Mouse (Mus musculus) midbrain, postnatal 0 days (tissue): ENCODE measurements around the gene Ptpn21. TPM values are rescaled to one million over a fixed set of nuclear protein-coding genes. Genes with fewer than 3 reads are reported as not detected.

Experiments used
- ATAC-seq: fragments of 200-750 bp; cut with Nextera tagmentation; 2 replicates; pipeline ENCODE4 v1.8.0; 2017; ENCODE audit warnings: moderate number of reproducible peaks, mild to moderate bottlenecking, moderate TSS enrichment, moderate library complexity; ENCODE audit not compliant: low FRiP score
- DNase-seq: peaks from one replicate; pipeline ENCODE4 v3.0.0-alpha.2; 2015; ENCODE audit warnings: low spot score
- H3K27ac ChIP-seq: fragments of 300-500 bp; sonication (generic); 2 replicates; pipeline ENCODE4 v1.5.1; 2014; ENCODE audit warnings: low read depth, mild to moderate bottlenecking, low read length, mixed read lengths
- H3K27me3 ChIP-seq: fragments of 300-500 bp; sonication (generic); 2 replicates; pipeline ENCODE4 v1.6.1; 2014; ENCODE audit warnings: low read length, control low read depth, mixed read lengths; ENCODE audit not compliant: insufficient read depth
- H3K36me3 ChIP-seq: fragments of 300-500 bp; sonication (generic); 2 replicates; pipeline ENCODE4 v1.6.1; 2014; ENCODE audit warnings: low read length, control low read depth, mixed read lengths; ENCODE audit not compliant: insufficient read depth
- H3K4me1 ChIP-seq: fragments of 300-500 bp; sonication (generic); 2 replicates; pipeline ENCODE4 v1.6.1; 2014; ENCODE audit warnings: mild to moderate bottlenecking, control low read depth, antibody characterized with exemption, low read length, mixed read lengths; ENCODE audit not compliant: insufficient read depth
- H3K4me2 ChIP-seq: fragments of 300-500 bp; sonication (generic); 2 replicates; pipeline ENCODE4 v1.6.1; 2014; ENCODE audit warnings: low read depth, mild to moderate bottlenecking, low read length, mixed read lengths; ENCODE audit not compliant: poor library complexity, severe bottlenecking
- H3K4me3 ChIP-seq: fragments of 300-500 bp; sonication (generic); 2 replicates; pipeline ENCODE4 v1.5.1; 2014; ENCODE audit warnings: low read depth, mild to moderate bottlenecking, low read length, moderate library complexity
- H3K9ac ChIP-seq: fragments of 300-500 bp; sonication (generic); replicated peaks from 2 replicates; pipeline ENCODE4 v1.6.1; 2014; ENCODE audit warnings: mild to moderate bottlenecking, low read length, moderate library complexity, mixed read lengths; ENCODE audit not compliant: poor library complexity, severe bottlenecking
- H3K9me3 ChIP-seq: fragments of 300-500 bp; sonication (generic); 2 replicates; pipeline ENCODE4 v1.6.1; 2016; ENCODE audit warnings: low read length, control low read depth
- CTCF ChIP-seq: IDR thresholded peaks from 2 replicates; pipeline ENCODE4 v1.5.1; 2016; ENCODE audit warnings: antibody characterized with exemption, mild to moderate bottlenecking
- WGBS: fragments of 180-500 bp; shearing (Covaris S2); extraction: QIAGEN DNeasy Blood & Tissue Kit; methylation state at CpG from one replicate; pipeline ENCODE4 v1.1.7; 2014; 5-methylcytosine and 5-hydroxymethylcytosine counted together
- polyA plus RNA-seq: library from polyadenylated mRNA; unstranded; fragments of >200 nt; fragmentation: Nextera tagmentation; extraction: Ambion mirVana; gene quantifications from 2 replicates; pipeline ENCODE4 v1.2.1, GENCODE M21; 2015
- total RNA-seq: library from RNA; depleted of rRNA; stranded (reverse); fragments of >200 nt; gene quantifications from 2 replicates; pipeline ENCODE4 v1.2.3, GENCODE M21; 2014

Ptpn21 gene
- total and polyA plus RNA-seq, 2 experiments from 2014 or later, result 2.7 to 3.2 TPM

DNA sequence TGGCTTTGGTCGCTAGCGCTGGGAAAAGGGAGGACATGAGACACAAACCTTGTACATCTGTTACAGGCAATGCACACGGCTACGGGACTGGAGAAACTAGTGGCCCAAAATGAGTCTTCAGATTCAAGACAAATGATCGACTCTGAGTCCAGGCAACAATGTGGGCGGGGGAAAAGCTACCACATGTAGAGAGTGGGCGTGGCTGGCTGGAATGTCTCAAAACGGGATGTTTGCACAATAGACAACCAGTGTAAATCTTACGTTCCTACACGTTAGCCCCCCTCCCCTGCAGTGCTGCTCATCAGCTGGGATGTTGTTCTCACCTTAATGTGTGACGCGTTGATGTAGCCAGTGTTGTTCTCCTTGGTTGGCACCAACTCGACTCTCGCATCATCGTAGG lies 55.0 kb downstream of the Ptpn21 start:
- Histone ChIP-seq H3K4me3 (no peak overlapping the region), H3K9me3 (no peaks in the 10 kb centered on the region), H3K4me2 (no peak overlapping the region), H3K27ac (no peak overlapping the region), H3K4me1 (no peaks in the 10 kb centered on the region), H3K36me3 (peaks cover 6% of the 10 kb centered on the region), H3K27me3 (no peaks in the 10 kb centered on the region), H3K9ac (no peak overlapping the region)
- DNase-seq (no peak), ATAC-seq (no peak)
- WGBS, result 85% methylated on average over 15 of the region's 15 CpGs
- no peak for TF ChIP-seq CTCF

DNA sequence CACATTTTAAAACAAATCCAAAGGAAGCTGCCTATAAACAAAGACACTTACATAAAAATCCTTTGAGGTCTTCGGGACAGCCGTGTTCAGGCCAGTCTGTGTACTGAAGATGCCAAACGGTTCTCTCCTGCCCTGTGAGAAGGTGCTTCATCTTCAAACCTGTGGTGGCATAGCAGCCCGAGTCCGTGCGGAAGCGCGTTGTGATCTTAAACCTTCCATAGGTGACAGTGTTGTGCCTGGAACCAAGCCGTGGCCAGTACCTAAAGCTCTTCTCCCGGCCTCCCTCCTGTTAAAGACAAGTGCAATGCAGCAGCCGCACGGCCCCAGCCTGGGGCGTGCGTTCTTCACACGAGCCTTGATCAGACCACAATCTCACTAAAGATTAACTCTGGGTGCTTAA lies 57.3 kb downstream of the Ptpn21 start:
- no peak overlapping the region for H3K4me3 ChIP-seq
- H3K9me3 ChIP-seq, result no peaks in the 10 kb centered on the region
- peaks cover 6% of the 10 kb centered on the region for H3K36me3 ChIP-seq
- H3K4me2 ChIP-seq, result no peak overlapping the region
- no peak overlapping the region for H3K9ac ChIP-seq
- 91% methylated on average over 15 of the region's 15 CpGs for WGBS
- H3K4me1 ChIP-seq, result no peaks in the 10 kb centered on the region
- DNase-seq (no peak), ATAC-seq (no peak)
- no peak overlapping the region for H3K27ac ChIP-seq
- H3K27me3 ChIP-seq, result no peaks in the 10 kb centered on the region
- TF ChIP-seq CTCF, result no peak

DNA sequence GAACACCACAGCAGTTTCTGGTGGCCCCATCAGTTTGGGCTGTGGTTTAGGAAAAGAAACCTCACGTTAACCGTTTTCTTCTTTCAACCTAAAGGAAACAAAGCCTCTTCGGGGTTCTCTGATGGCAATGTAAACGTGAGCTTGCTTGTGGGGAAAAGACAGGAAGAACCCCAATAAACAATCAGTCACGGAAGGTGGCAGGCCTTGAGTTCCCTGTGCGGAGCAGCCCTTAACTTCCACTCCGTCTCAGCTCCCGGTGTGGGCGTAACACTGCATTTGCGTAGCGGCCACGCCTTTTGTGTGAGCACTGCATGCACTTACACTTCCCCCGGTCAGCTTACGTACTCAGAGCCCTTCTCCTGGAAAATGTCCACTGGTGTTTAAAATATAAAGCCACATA lies 59.9 kb downstream of the Ptpn21 start:
- 61% methylated on average over 14 of the region's 14 CpGs for WGBS

DNA sequence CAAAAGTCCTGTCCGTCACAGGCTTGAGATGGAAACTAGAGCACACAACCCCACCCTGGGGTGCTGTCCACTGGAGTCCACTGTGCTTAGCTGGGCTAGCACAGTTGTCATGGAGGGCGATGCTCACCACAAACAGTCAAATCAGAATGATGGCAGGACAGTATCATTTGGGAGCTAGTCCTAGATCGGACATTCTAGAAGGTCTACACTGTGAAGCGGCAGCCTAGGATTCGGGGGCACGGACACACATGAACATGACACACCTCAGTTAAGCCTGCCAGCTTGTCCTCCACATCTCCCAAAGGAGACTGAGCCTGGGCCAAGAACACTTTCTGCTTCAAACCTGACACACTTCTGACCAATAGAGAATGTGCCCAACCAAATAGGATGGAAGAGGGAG lies 60.3 kb downstream of the Ptpn21 start:
- no peak overlapping the region for H3K9ac ChIP-seq
- 98% methylated on average over 6 of the region's 6 CpGs for WGBS
- DNase-seq (no peak), ATAC-seq (no peak)
- H3K9me3 ChIP-seq, result no peaks in the 10 kb centered on the region
- H3K4me1 ChIP-seq, result no peaks in the 10 kb centered on the region
- H3K27me3 ChIP-seq, result no peaks in the 10 kb centered on the region
- TF ChIP-seq CTCF, result no peak
- no peak overlapping the region for H3K4me2 ChIP-seq
- no peak overlapping the region for H3K4me3 ChIP-seq
- peaks cover 8% of the 10 kb centered on the region for H3K36me3 ChIP-seq
- no peak overlapping the region for H3K27ac ChIP-seq

More for the DNA sequence above, 59.9 kb downstream of the Ptpn21 start:
- Histone ChIP-seq H3K9ac (no peak overlapping the region), H3K4me3 (no peak overlapping the region), H3K4me2 (no peak overlapping the region), H3K27me3 (no peaks in the 10 kb centered on the region), H3K36me3 (peaks cover 10% of the 10 kb centered on the region), H3K4me1 (no peaks in the 10 kb centered on the region), H3K9me3 (no peaks in the 10 kb centered on the region), H3K27ac (no peak overlapping the region)
- no peak for ATAC-seq
- TF ChIP-seq CTCF, result no peak
- DNase-seq, result no peak

DNA sequence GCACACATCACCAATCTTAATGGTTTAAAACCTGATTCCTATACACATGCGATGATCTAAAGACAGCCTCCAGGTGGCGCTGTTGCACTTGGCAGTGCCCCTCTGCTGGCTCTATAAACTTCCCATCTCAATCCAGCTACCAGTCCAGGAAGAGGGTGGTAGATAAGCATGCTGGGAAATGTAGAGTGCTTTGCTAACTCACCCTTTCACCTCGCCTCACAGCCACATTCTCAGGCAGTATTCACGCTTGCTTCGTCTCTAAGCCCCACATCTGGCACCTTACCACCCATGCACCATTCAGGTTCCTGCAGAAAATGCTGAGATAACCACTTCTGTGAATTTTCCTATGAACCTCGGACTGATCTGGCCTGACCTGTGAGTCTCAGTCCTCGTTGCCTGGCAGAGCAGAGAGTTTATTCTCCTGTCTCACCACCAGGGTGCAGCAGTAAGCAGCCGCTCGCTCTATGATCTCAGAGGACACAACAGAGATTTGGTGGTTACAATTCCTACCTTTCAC lies 62.5 kb downstream of the Ptpn21 start:
- ATAC-seq (peak; percentile 87), DNase-seq (peak; percentile 93)
- Histone ChIP-seq H3K9ac (no peak overlapping the region), H3K27me3 (no peaks in the 10 kb centered on the region), H3K4me2 (peak overlapping the region; percentile 4; the same call in 1 of the 2 replicates), H3K36me3 (peaks cover 16% of the 10 kb centered on the region), H3K4me3 (no peak overlapping the region), H3K27ac (peak overlapping the region; percentile 34), H3K9me3 (no peaks in the 10 kb centered on the region), H3K4me1 (no peaks in the 10 kb centered on the region)
- peak; percentile 79 for TF ChIP-seq CTCF
- 14% methylated on average over 9 of the region's 9 CpGs for WGBS

DNA sequence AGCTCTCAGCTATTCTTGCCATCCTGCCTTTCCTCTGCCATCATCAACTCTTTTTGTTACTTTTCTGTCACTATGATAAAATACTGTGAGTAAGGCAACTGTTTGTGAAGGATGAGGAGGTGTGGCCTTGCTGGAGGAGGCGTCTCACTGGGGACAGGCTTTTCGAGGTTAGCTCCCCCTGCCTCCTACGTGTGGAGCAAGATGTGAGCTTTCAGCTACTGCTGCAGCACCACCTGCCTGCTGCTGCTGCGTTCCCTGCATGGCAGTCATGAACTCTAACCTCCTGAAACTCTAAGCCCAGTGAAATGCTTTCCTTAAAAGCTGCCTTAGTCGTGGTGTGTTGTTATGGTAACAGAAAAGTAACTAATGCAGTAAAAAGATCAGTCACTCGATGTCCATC lies 63.3 kb downstream of the Ptpn21 start:
- ATAC-seq (no peak), DNase-seq (no peak)
- TF ChIP-seq CTCF, result peak; percentile 20; the same call in 1 of the 2 replicates
- WGBS, result 65% methylated on average over 6 of the region's 6 CpGs
- Histone ChIP-seq H3K27me3 (no peaks in the 10 kb centered on the region), H3K36me3 (peaks cover 17% of the 10 kb centered on the region), H3K9ac (no peak overlapping the region), H3K27ac (no peak overlapping the region), H3K4me1 (no peaks in the 10 kb centered on the region), H3K4me2 (no peak overlapping the region), H3K4me3 (no peak overlapping the region), H3K9me3 (no peaks in the 10 kb centered on the region)
